Mouse (Mus musculus) spleen, adult 2 months (tissue): ENCODE measurements around the gene Adprhl1. TPM values are rescaled to one million over a fixed set of nuclear protein-coding genes. Genes with fewer than 3 reads are reported as not detected.

ENCODE experiments used
- DNase-seq, 2 experiments: peaks; one replicate each; pipeline versions ENCODE4 v3.0.0 to v3.0.0-alpha.2; 2012 to 2021; ENCODE audit warnings: low spot score in 2 of 2, low read depth in 1 of 2
- H3K27ac ChIP-seq: fragments of 200-500 bp; 2 replicates; pipeline ENCODE4 v1.5.1; 2012; ENCODE audit warnings: low read length, inconsistent platforms; ENCODE audit not compliant: insufficient read depth
- H3K27me3 ChIP-seq: fragments of 200-500 bp; 2 replicates; pipeline ENCODE4 v1.6.1; 2012; ENCODE audit warnings: mild to moderate bottlenecking, moderate library complexity, low read length, inconsistent platforms; ENCODE audit not compliant: control insufficient read depth, insufficient read depth
- H3K36me3 ChIP-seq: fragments of 200-500 bp; 2 replicates; pipeline ENCODE4 v1.6.1; 2012; ENCODE audit warnings: mild to moderate bottlenecking, low read length, inconsistent platforms; ENCODE audit not compliant: control insufficient read depth, insufficient read depth
- H3K4me1 ChIP-seq: fragments of 200-500 bp; 2 replicates; pipeline ENCODE4 v1.6.1; 2011; ENCODE audit warnings: inconsistent platforms; ENCODE audit not compliant: control insufficient read depth, insufficient read depth, insufficient read length
- H3K4me3 ChIP-seq: fragments of 200-500 bp; 2 replicates; pipeline ENCODE4 v1.5.1; 2011; ENCODE audit warnings: mild to moderate bottlenecking, inconsistent platforms; ENCODE audit not compliant: insufficient read depth, insufficient read length; ENCODE audit errors: extremely low read depth
- CTCF ChIP-seq: fragments of 200-500 bp; IDR thresholded peaks from 2 replicates; pipeline ENCODE4 v1.5.1; 2011; ENCODE audit warnings: mild to moderate bottlenecking, inconsistent platforms; ENCODE audit not compliant: insufficient read depth, insufficient read length, insufficient replicate concordance; ENCODE audit errors: extremely low read depth
- POLR2A ChIP-seq: fragments of 200-500 bp; IDR thresholded peaks from 2 replicates; pipeline ENCODE4 v1.6.1; 2011; ENCODE audit warnings: low read depth, low read length, inconsistent platforms
- WGBS: fragments of 180-500 bp; shearing (Covaris S2); methylation state at CpG from one replicate; pipeline ENCODE4 v1.1.7; 2018; 5-methylcytosine and 5-hydroxymethylcytosine counted together
- polyA plus RNA-seq: library from polyadenylated mRNA; depleted of rRNA; stranded (reverse); fragments of >200 nt; gene quantifications from 2 replicates; pipeline ENCODE4 v1.2.3, GENCODE M21; 2012; rRNA removed

Adprhl1 gene
- polyA plus RNA-seq, 1 experiment: 0.18 TPM

DNA sequence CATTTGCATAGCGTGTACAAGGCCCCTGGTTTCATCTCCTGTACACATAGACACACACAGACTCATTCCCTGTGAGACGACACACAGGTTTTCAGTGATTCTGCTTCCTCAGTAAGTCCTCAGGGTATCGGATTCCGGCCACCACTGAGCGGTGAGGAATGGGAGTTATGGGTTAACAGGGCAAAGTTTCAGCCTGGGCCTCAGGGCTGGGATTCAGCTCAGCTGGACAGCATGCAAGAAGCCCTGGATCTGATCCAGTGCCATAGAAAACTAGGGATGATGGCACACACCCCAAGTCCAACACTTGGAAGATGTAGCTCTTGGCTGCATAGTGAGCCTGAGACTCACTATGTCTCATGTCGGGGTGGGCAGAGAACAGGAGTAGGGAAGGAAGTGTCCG is 74.0 kb downstream of the Adprhl1 start:
- Histone ChIP-seq H3K27ac (no peak overlapping the region), H3K27me3 (no peaks in the 10 kb centered on the region), H3K36me3 (peaks cover 8% of the 10 kb centered on the region), H3K4me1 (no peaks in the 10 kb centered on the region), H3K4me3 (no peak overlapping the region)
- 77% methylated on average over 7 of the region's 7 CpGs for WGBS
- TF ChIP-seq POLR2A: no peak
- DNase-seq: no peak

DNA sequence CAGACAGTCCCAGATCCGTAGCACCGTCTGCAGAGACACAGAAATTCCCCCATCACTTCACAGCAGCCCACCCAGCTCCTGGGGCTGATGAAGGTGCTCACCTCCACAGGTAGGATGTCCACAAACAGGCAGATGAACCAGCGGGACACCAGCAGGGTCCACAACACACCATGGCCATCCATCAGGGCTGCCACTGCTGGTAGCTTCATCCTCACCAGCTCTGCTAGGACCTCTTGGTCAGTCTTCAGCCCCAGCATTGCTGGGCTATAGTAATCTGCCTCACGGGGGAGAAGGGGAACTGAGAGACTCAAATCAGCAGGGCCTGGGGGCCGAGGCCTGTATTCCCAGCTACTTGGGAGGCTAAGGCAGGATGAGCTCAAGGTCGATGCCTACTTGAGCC is 74.5 kb downstream of the Adprhl1 start:
- Histone ChIP-seq H3K36me3 (peaks cover 11% of the 10 kb centered on the region), H3K4me1 (no peaks in the 10 kb centered on the region), H3K27ac (no peak overlapping the region), H3K4me3 (no peak overlapping the region), H3K27me3 (no peaks in the 10 kb centered on the region)
- WGBS: 80% methylated on average over 6 of the region's 6 CpGs
- no peak for DNase-seq
- TF ChIP-seq CTCF (no peak), POLR2A (no peak)

DNA sequence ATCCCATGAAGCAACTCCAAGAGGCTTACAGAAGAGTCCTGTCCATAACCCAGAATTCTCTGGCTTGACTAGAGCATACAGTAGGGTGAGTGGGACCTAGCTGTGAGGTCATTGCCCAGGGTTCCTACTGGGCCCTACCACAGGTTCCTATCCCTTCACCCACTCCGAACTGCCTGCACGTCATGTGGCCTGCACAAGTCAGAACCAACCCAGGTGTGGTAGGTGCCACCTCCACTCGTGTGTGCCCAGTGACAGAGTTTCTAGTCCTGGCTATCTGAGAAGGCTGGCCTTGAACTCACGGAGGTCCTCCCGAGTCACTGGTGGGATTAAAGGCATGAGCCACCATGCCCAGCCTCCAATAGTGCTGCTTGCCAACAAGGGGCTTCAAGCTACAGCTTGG is 75.8 kb downstream of the Adprhl1 start:
- no peak overlapping the region for H3K27ac ChIP-seq
- DNase-seq: no peak
- WGBS: 87% methylated on average over 5 of the region's 5 CpGs
- no peak overlapping the region for H3K4me3 ChIP-seq
- H3K36me3 ChIP-seq: peaks cover 24% of the 10 kb centered on the region
- no peak for TF ChIP-seq CTCF
- no peak for TF ChIP-seq POLR2A
- no peaks in the 10 kb centered on the region for H3K4me1 ChIP-seq
- H3K27me3 ChIP-seq: no peaks in the 10 kb centered on the region

DNA sequence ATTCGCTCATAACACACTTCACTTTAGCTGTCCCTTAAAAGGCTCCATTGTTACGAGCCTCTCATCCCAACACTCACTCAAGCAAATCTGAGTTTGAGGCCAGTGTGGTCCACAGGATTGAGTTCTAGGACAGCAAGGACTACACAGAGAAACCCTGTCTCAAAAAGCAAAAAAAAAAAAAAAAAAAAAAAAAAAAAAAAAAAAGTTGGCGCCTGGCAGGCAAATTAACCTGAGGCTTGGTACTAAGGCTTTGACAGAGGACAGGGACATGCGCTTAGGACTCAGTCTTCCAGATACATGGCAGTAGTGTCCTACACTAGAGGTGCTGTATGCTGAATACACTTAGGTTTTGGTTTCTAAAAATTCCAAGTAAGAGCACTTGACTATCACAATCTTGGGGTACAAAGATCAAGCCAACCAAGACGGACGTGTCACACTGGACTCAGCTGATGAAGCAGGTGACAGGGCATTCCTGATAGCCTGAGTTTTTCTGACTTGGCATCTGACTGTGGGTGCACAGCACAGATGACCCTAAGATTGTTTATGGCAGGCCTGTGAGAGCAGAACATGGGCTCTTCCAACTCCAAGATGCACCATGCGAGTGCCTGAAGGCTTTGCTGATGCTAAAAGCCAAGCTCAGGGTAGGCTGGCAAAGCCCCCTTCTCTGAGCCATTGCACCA is 76.6 kb downstream of the Adprhl1 start:
- WGBS: 90% methylated on average over 7 of the region's 7 CpGs
- Histone ChIP-seq H3K36me3 (peaks cover 27% of the 10 kb centered on the region), H3K4me3 (no peak overlapping the region), H3K4me1 (no peaks in the 10 kb centered on the region), H3K27ac (no peak overlapping the region), H3K27me3 (no peaks in the 10 kb centered on the region)
- DNase-seq: no peak
- TF ChIP-seq CTCF: no peak
- no peak for TF ChIP-seq POLR2A

DNA sequence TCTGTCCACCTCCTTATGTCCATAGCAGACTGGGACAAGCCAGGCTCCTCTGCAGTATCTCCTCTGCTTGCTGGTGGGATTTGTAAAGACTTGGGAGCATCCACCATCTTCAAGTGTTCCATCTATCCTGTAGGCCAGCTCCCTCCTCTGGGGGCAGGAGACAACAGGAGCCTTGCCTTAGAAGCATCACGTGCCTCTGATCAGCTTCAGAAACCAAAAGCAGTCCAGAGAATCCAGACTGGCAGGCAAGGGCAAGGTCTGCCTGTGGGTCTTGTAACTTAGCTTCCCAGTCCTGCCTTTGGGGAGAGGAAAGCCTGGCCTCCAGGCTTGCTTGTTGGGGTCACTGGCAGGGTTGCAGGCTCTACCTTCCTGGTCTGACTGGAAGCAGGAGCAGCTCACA is 78.3 kb downstream of the Adprhl1 start:
- Histone ChIP-seq H3K27me3 (no peaks in the 10 kb centered on the region), H3K4me1 (no peaks in the 10 kb centered on the region), H3K27ac (no peak overlapping the region), H3K4me3 (no peak overlapping the region), H3K36me3 (peaks cover 33% of the 10 kb centered on the region)
- TF ChIP-seq CTCF (no peak), POLR2A (no peak)
- no peak for DNase-seq
- WGBS: 97% methylated on average over 1 of the region's 1 CpGs

DNA sequence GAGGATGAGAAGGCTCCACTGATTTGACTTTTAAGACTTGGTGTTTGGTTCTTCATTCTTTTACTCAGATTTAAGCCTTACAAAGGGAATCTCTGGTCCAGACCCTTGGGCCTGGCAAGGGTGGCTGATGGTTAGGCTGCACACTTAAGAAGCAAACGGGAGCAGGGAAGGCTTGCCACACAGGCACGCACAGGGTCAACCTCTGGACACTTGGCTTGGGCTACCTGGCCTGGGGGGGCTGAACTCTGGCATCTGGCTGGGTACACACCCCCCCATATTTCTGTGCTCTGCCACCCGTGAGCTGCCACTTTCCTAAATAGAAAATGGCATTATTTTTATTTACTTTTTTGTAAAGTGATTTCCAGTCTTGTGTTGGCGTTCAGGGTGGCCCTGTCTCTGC is 79.2 kb downstream of the Adprhl1 start:
- Histone ChIP-seq H3K27me3 (no peaks in the 10 kb centered on the region), H3K36me3 (peaks cover 36% of the 10 kb centered on the region), H3K4me3 (no peak overlapping the region), H3K27ac (no peak overlapping the region), H3K4me1 (no peaks in the 10 kb centered on the region)
- 92% methylated on average over 4 of the region's 4 CpGs for WGBS
- DNase-seq: no peak
- TF ChIP-seq CTCF (no peak), POLR2A (no peak)

DNA sequence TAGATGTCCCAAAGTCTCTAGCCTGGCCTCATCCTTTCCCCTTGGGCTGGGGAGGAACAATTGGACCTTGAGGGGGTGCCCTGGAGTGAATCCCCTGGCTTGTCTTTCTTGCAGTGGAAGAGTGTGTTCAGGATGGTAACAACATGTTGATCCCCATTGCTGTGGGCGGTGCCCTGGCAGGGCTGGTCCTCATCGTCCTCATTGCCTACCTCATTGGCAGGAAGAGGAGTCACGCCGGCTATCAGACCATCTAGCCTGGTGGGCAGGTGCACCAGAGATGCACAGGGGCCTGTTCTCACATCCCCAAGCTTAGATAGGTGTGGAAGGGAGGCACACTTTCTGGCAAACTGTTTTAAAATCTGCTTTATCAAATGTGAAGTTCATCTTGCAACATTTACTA is 79.7 kb downstream of the Adprhl1 start:
- Histone ChIP-seq H3K4me1 (no peaks in the 10 kb centered on the region), H3K27me3 (no peaks in the 10 kb centered on the region), H3K27ac (no peak overlapping the region), H3K36me3 (peaks cover 37% of the 10 kb centered on the region), H3K4me3 (no peak overlapping the region)
- no peak for DNase-seq
- TF ChIP-seq POLR2A: no peak
- no peak for TF ChIP-seq CTCF
- WGBS: 95% methylated on average over 4 of the region's 4 CpGs

Other genes starting within 250 kb of the Adprhl1 start
- gene F7, start 228.1 kb downstream of the Adprhl1 start, polyA plus RNA-seq: 0.27 and 0.48 TPM in 2 replicates
- gene F10, start 216.9 kb downstream of the Adprhl1 start, polyA plus RNA-seq: 2.5 and 2.7 TPM in 2 replicates
- gene Proz, start 193.2 kb downstream of the Adprhl1 start, polyA plus RNA-seq: 0.08 and 0.11 TPM in 2 replicates
- 18.2 TPM in 2 replicates for gene Pcid2, start 148.7 kb downstream of the Adprhl1 start, polyA plus RNA-seq
- 31.3 and 31.6 TPM in 2 replicates for gene Cul4a, start 148.5 kb downstream of the Adprhl1 start, polyA plus RNA-seq
- 234 and 318 TPM in 2 replicates for gene Lamp1, start 95.0 kb downstream of the Adprhl1 start, polyA plus RNA-seq
- 1.1 and 1.6 TPM in 2 replicates for gene Grtp1, start 53.5 kb downstream of the Adprhl1 start, polyA plus RNA-seq
- 13.2 and 13.3 TPM in 2 replicates for gene Dcun1d2, start 34.0 kb upstream of the Adprhl1 start, polyA plus RNA-seq
- 10.5 and 12.0 TPM in 2 replicates for gene Tmco3, start 34.0 kb upstream of the Adprhl1 start, polyA plus RNA-seq
- 22.8 and 24.1 TPM in 2 replicates for gene Tfdp1, start 84.6 kb upstream of the Adprhl1 start, polyA plus RNA-seq
- 0.06 and 0.08 TPM in 2 replicates for gene Atp4b, start 142.7 kb upstream of the Adprhl1 start, polyA plus RNA-seq
- not detected in 2 replicates for gene Grk1, start 150.9 kb upstream of the Adprhl1 start, polyA plus RNA-seq
- gene Tmem255b, start 181.0 kb upstream of the Adprhl1 start, polyA plus RNA-seq: 1.1 and 1.3 TPM in 2 replicates
- gene Gas6, start 240.3 kb upstream of the Adprhl1 start, polyA plus RNA-seq: 54.0 and 68.1 TPM in 2 replicates